Mouse (Mus musculus) cerebral cortex, adult 2 months (tissue): ENCODE measurements around the gene Gm7903.

Experiments
- WGBS: fragments of 180-500 bp; shearing (Covaris S2); methylation state at CpG from one replicate; pipeline ENCODE4 v1.1.7; 2018; 5-methylcytosine and 5-hydroxymethylcytosine counted together

Gm7903 gene

GRCm38 (mm10) chrX:135433535-135433934, at the start of gene Gm7903:
Gene Gm7903 (plus strand): TSS chrX:135433835.
- no CpG with 5 or more reads among the region's 15 CpGs for WGBS

DNA sequence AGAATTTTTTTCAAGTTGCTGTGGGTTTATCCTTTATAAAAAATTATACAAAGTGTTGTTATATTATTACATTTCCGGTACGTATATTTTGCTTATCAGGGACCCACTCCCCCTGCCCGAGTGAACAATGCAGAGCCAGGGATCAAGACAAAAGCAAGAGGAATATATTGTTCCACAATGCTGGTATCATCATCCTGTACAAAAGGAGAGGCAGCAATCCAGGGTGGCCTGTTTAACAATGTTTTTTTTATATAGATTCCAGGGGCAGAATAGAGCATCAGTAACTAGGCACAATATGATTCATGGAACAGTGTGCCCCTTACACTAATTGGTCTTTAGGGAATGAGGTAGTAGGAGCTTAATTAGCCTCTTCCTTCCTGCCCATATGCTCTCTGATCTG, 30.1 kb upstream of the Gm7903 start:
- WGBS: no CpG with 5 or more reads among the region's 3 CpGs

DNA sequence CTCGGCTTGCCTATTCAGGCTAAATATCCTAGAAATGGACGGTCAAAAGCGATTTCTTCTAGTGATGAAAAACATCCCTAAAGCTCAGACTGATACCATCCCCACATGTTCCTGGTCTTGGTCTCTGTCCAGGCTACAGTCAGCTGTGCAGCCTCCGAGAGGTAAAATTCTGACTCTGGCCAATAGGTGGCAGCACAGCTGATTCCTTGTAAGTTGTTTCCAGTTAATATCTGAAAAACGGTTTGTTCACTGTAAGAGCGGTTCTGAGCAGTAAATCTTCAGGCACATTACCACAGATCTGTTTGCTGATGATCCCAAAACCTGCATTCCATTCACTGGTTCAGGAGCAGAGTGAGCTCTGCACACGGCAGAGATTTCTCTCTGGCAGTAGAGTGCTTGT, 12.4 kb upstream of the Gm7903 start:
- WGBS: 35% methylated on average over 4 of the region's 7 CpGs

- no CpG with 5 or more reads among the region's 4 CpGs for WGBS
Observed at GRCm38 (mm10) chrX:135422473-135422872, 11.2 kb upstream of the Gm7903 start.

DNA sequence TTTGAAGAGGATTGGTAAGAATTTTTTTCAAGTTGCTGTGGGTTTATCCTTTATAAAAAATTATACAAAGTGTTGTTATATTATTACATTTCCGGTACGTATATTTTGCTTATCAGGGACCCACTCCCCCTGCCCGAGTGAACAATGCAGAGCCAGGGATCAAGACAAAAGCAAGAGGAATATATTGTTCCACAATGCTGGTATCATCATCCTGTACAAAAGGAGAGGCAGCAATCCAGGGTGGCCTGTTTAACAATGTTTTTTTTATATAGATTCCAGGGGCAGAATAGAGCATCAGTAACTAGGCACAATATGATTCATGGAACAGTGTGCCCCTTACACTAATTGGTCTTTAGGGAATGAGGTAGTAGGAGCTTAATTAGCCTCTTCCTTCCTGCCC, 30.5 kb downstream of the Gm7903 start:
- WGBS: no CpG with 5 or more reads among the region's 3 CpGs

- WGBS: no CpG with 5 or more reads among the region's 6 CpGs
Observed at GRCm38 (mm10) chrX:135481902-135482301, 48.3 kb downstream of the Gm7903 start.

DNA sequence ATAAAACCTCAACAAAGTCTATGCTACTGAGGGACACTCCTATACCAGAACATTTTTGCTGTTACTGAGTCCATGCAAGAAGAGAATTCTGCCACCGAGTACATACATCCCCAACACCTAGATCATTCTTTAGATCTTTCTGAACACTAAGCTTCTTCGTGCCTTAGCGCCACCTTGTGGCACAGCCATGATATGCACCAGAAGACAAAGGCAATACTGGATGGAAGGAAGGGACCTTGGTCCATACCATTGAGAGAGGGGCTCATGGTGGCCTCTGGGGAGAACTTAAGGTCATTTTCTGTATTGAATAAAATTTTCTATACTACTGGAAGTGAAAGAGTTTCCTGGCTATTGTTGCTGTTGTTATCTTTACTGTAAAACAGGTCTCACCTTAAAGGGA, 49.5 kb downstream of the Gm7903 start:
- no CpG with 5 or more reads among the region's 3 CpGs for WGBS
